Mouse (Mus musculus) forebrain, embryonic 13.5 days (tissue): Measurements from ENCODE around the gene Iqsec2. TPM values are rescaled to one million over a fixed set of nuclear protein-coding genes. Genes with fewer than 3 reads are reported as not detected.
A peak's percentile ranks its signal among the peaks of the same experiment; 100 is the strongest.

Experiments used
- ATAC-seq: fragments of 200-750 bp; cut with Nextera tagmentation; 2 replicates; pipeline ENCODE4 v1.8.0; 2017
- H3K27ac ChIP-seq: fragments of 300-500 bp; sonication (generic); 2 replicates; pipeline ENCODE4 v1.5.1; 2015; ENCODE audit warnings: inconsistent platforms, mild to moderate bottlenecking, moderate library complexity
- H3K27me3 ChIP-seq: fragments of 300-500 bp; sonication (generic); 2 replicates; pipeline ENCODE4 v1.6.1; 2015; ENCODE audit warnings: mild to moderate bottlenecking, inconsistent platforms
- H3K36me3 ChIP-seq: fragments of 300-500 bp; sonication (generic); 2 replicates; pipeline ENCODE4 v1.6.1; 2015; ENCODE audit warnings: mild to moderate bottlenecking, inconsistent platforms; ENCODE audit not compliant: poor library complexity, severe bottlenecking
- H3K4me1 ChIP-seq: fragments of 300-500 bp; sonication (generic); 2 replicates; pipeline ENCODE4 v1.6.1; 2015; ENCODE audit warnings: inconsistent platforms
- H3K4me2 ChIP-seq: fragments of 300-500 bp; sonication (generic); 2 replicates; pipeline ENCODE4 v1.6.1; 2015; ENCODE audit warnings: inconsistent platforms, mild to moderate bottlenecking, moderate library complexity
- H3K4me3 ChIP-seq: fragments of 300-500 bp; sonication (generic); 2 replicates; pipeline ENCODE4 v1.5.1; 2015; ENCODE audit warnings: mild to moderate bottlenecking, inconsistent platforms
- H3K9ac ChIP-seq: fragments of 300-500 bp; sonication (generic); 2 replicates; pipeline ENCODE4 v1.6.1; 2015; ENCODE audit warnings: mild to moderate bottlenecking, inconsistent platforms
- H3K9me3 ChIP-seq: fragments of 300-500 bp; sonication (generic); replicated peaks from 2 replicates; pipeline ENCODE4 v1.6.1; 2016; ENCODE audit warnings: inconsistent platforms
- WGBS: fragments of 180-500 bp; shearing (Covaris S2); methylation state at CpG from one replicate; pipeline ENCODE4 v1.1.7; 2015; 5-methylcytosine and 5-hydroxymethylcytosine counted together
- polyA plus RNA-seq: library from polyadenylated mRNA; unstranded; fragments of >200 nt; fragmentation: Nextera tagmentation; extraction: Ambion mirVana; gene quantifications from 2 replicates; pipeline ENCODE4 v1.2.1, GENCODE M21; 2015

Gene Iqsec2
- polyA plus RNA-seq, 1 experiment from 2014 or later: 3.5 TPM

- Histone ChIP-seq H3K27ac (no peak overlapping the region), H3K4me1 (no peaks in the 10 kb centered on the region), H3K9ac (no peak overlapping the region), H3K36me3 (no peaks in the 10 kb centered on the region), H3K27me3 (peaks cover 33% of the 10 kb centered on the region; the same call in 1 of the 2 replicates), H3K4me3 (no peak overlapping the region), H3K9me3 (no peaks in the 10 kb centered on the region), H3K4me2 (no peak overlapping the region)
- 94% methylated on average over 3 of the region's 3 CpGs for WGBS
- ATAC-seq: no peak
These were observed 14.2 kb downstream of the Iqsec2 start for GRCm38 (mm10) chrX:152158294-152158693.

DNA sequence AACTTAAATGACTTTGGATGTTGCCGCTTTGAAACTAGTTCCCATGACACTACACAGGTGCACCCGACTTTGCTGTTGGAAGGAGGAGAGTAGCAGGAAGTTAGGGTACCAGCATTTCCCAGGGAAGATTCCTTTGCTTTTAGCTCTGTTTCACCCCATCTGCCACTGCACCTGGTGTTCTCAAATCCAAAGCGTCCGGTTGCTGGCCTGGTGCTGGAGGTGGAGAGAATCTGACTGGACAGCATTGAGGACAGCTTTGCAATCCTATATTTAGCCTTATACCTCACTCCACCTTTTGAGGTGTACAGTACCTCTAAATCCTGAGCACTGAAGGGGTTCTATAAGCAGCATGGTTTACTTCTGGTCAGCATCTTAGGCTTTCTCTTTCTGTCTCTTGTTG lies 17.3 kb downstream of the Iqsec2 start:
- ATAC-seq: no peak
- Histone ChIP-seq H3K27ac (no peak overlapping the region), H3K27me3 (peaks cover 42% of the 10 kb centered on the region; the same call in 1 of the 2 replicates), H3K36me3 (no peaks in the 10 kb centered on the region), H3K9ac (no peak overlapping the region), H3K9me3 (no peaks in the 10 kb centered on the region), H3K4me3 (no peak overlapping the region), H3K4me2 (no peak overlapping the region), H3K4me1 (no peaks in the 10 kb centered on the region)
- 91% methylated on average over 4 of the region's 4 CpGs for WGBS

- peaks cover 56% of the 10 kb centered on the region; the same call in 1 of the 2 replicates for H3K27me3 ChIP-seq
- no peaks in the 10 kb centered on the region for H3K36me3 ChIP-seq
- H3K9ac ChIP-seq: no peak overlapping the region
- no peak for ATAC-seq
- no peaks in the 10 kb centered on the region for H3K4me1 ChIP-seq
- no peak overlapping the region for H3K4me2 ChIP-seq
- H3K9me3 ChIP-seq: no peaks in the 10 kb centered on the region
- no peak overlapping the region for H3K27ac ChIP-seq
- H3K4me3 ChIP-seq: no peak overlapping the region
These were observed 20.0 kb downstream of the Iqsec2 start for GRCm38 (mm10) chrX:152164061-152164460.

GRCm38 (mm10) chrX:152166161-152166560 lies 22.1 kb downstream of the Iqsec2 start:
- ATAC-seq: no peak
- no peak overlapping the region for H3K9ac ChIP-seq
- no peak overlapping the region for H3K4me3 ChIP-seq
- H3K4me2 ChIP-seq: no peak overlapping the region
- peaks cover 74% of the 10 kb centered on the region; the same call in 1 of the 2 replicates for H3K27me3 ChIP-seq
- H3K9me3 ChIP-seq: no peaks in the 10 kb centered on the region
- H3K4me1 ChIP-seq: peaks cover 6% of the 10 kb centered on the region
- no peaks in the 10 kb centered on the region for H3K36me3 ChIP-seq
- 80% methylated on average over 6 of the region's 6 CpGs for WGBS
- H3K27ac ChIP-seq: no peak overlapping the region

- WGBS: 100% methylated on average over 1 of the region's 1 CpGs
These were observed 24.5 kb downstream of the Iqsec2 start for GRCm38 (mm10) chrX:152168521-152168920.

DNA sequence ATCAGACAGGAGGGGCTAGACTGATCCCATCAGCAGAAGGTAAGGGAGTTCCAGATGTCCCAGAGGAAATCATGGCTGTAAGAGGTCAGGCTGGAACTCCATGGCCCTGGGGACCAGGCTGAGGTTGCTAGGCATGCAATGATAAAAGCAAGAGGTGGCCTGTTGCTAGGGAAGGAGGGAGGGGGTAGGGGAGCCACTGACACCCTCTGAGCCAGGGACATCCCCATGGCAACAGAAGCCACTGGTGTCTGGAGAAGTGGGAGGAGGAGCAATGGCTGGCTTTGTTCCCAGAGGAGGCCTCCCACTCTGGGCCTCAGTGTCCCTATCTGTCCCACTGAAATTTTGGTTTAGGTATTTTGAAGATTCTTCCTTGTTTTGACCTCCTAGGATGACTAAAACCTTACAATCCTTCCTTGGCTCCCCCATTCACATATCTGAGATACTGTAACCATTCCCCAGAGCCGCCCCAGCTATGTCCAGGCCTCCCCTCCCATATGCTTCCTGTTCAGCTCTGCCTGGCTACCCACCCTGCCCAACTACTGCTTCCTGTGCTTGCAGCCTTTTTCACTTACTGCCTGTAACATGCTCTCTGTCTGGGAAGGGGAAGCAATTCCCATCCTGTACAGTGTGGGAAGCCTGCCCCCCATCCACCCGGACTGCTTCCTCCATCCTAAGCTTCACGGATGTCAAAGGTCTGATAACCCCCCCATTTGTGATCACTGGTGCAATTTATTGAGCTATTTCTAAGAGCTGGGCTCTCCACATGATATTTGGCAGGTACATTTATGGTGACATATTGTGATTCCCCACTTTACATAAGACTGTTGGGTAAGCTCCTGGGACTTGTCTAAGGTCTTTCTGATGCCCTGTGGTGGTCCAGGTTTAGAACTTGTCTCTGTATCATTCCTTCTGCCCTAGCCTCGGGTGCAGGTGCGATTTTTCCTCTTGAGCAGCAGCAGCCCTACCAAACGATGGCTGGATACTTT lies 27.3 kb downstream of the Iqsec2 start:
- Histone ChIP-seq H3K36me3 (no peaks in the 10 kb centered on the region), H3K4me3 (no peak overlapping the region), H3K27me3 (peaks cover 67% of the 10 kb centered on the region; the same call in 1 of the 2 replicates), H3K4me1 (peaks cover 11% of the 10 kb centered on the region), H3K9me3 (no peaks in the 10 kb centered on the region), H3K9ac (no peak overlapping the region), H3K27ac (no peak overlapping the region), H3K4me2 (no peak overlapping the region)
- WGBS: 74% methylated on average over 6 of the region's 6 CpGs
- ATAC-seq: peak; percentile 77

More at GRCm38 (mm10) chrX:152168521-152168920, 24.5 kb downstream of the Iqsec2 start:
- H3K4me1 ChIP-seq: peaks cover 11% of the 10 kb centered on the region
- H3K27ac ChIP-seq: no peak overlapping the region
- peaks cover 80% of the 10 kb centered on the region; the same call in 1 of the 2 replicates for H3K27me3 ChIP-seq
- H3K36me3 ChIP-seq: no peaks in the 10 kb centered on the region
- ATAC-seq: no peak
- H3K9ac ChIP-seq: no peak overlapping the region
- no peaks in the 10 kb centered on the region for H3K9me3 ChIP-seq
- H3K4me3 ChIP-seq: no peak overlapping the region
- no peak overlapping the region for H3K4me2 ChIP-seq

GRCm38 (mm10) chrX:152172487-152172935 lies 28.4 kb downstream of the Iqsec2 start:
- no peak for ATAC-seq
- Histone ChIP-seq H3K4me2 (no peak overlapping the region), H3K9ac (no peak overlapping the region), H3K27ac (peak overlapping the region; percentile 14; the same call in 1 of the 2 replicates), H3K27me3 (peaks cover 68% of the 10 kb centered on the region; the same call in 1 of the 2 replicates), H3K4me1 (peaks cover 11% of the 10 kb centered on the region), H3K9me3 (no peaks in the 10 kb centered on the region), H3K4me3 (no peak overlapping the region), H3K36me3 (no peaks in the 10 kb centered on the region)
- WGBS: 53% methylated on average over 3 of the region's 3 CpGs

- H3K9ac ChIP-seq: no peak overlapping the region
- no peak overlapping the region for H3K27ac ChIP-seq
- peaks cover 65% of the 10 kb centered on the region for H3K27me3 ChIP-seq
- H3K4me1 ChIP-seq: peaks cover 11% of the 10 kb centered on the region
- peak; percentile 83 for ATAC-seq
- H3K36me3 ChIP-seq: no peaks in the 10 kb centered on the region
- no peak overlapping the region for H3K4me3 ChIP-seq
- no peaks in the 10 kb centered on the region for H3K9me3 ChIP-seq
- no peak overlapping the region for H3K4me2 ChIP-seq
- WGBS: 19% methylated on average over 3 of the region's 3 CpGs
These were observed 31.2 kb downstream of the Iqsec2 start for GRCm38 (mm10) chrX:152175284-152175683.

DNA sequence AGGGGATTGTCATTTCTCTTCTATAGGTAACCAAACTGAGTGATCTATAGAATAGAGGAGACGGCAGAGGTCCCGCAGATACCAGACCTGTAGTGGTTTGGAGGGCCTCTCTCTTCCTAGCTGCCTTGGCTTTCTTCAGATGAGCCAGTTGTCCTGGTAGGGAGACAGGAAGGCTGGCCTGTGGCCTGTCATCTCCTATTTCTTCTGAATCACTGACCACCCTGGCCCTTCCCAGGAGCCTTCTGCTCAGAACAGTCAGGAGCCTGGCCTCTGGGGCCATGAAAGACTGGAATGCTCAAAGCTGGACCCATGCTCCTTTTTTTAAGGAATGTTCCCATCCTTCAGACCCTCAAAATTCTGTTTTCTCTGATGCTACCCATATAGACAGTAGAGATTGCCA lies 33.8 kb downstream of the Iqsec2 start:
- no peak overlapping the region for H3K4me3 ChIP-seq
- no peaks in the 10 kb centered on the region for H3K36me3 ChIP-seq
- no peak overlapping the region for H3K4me2 ChIP-seq
- no peaks in the 10 kb centered on the region for H3K9me3 ChIP-seq
- no peak overlapping the region for H3K9ac ChIP-seq
- WGBS: 89% methylated on average over 2 of the region's 2 CpGs
- H3K27ac ChIP-seq: no peak overlapping the region
- peaks cover 55% of the 10 kb centered on the region for H3K27me3 ChIP-seq
- ATAC-seq: no peak
- no peaks in the 10 kb centered on the region for H3K4me1 ChIP-seq

- 53% methylated on average over 8 of the region's 8 CpGs for WGBS
- Histone ChIP-seq H3K36me3 (no peaks in the 10 kb centered on the region), H3K4me1 (no peaks in the 10 kb centered on the region), H3K4me2 (peak overlapping the region; percentile 40), H3K4me3 (peak overlapping the region; percentile 11; the same call in 1 of the 2 replicates), H3K27ac (no peak overlapping the region), H3K27me3 (peaks cover 47% of the 10 kb centered on the region), H3K9me3 (no peaks in the 10 kb centered on the region), H3K9ac (no peak overlapping the region)
- ATAC-seq: peak; percentile 59
These were observed 34.9 kb downstream of the Iqsec2 start for GRCm38 (mm10) chrX:152178843-152179545.

GRCm38 (mm10) chrX:152179670-152180656 lies 35.9 kb downstream of the Iqsec2 start:
- WGBS: 63% methylated on average over 7 of the region's 7 CpGs
- H3K4me2 ChIP-seq: 0 out of 2 replicates have a peak overlapping the region, but pooled peaks have one; percentile 40
- ATAC-seq: no peak
- no peak overlapping the region for H3K4me3 ChIP-seq
- no peaks in the 10 kb centered on the region for H3K4me1 ChIP-seq
- peaks cover 44% of the 10 kb centered on the region for H3K27me3 ChIP-seq
- H3K9me3 ChIP-seq: no peaks in the 10 kb centered on the region
- no peak overlapping the region for H3K9ac ChIP-seq
- no peaks in the 10 kb centered on the region for H3K36me3 ChIP-seq
- no peak overlapping the region for H3K27ac ChIP-seq
